Mouse (Mus musculus): ENCODE results near the gene Bcl9l. TPM values are rescaled to one million over a fixed set of nuclear protein-coding genes. Genes with fewer than 3 reads are reported as not detected.

Gene Bcl9l
- polyA plus RNA-seq, 1 experiment from 2014 or later, result 2.0 TPM

- TF ChIP-seq EP300 (IDR thresholded peaks at IDR 0.05; ENCODE audit: low read depth), result no peak
- DNase-seq (no peak), ATAC-seq (no peak)
- H3K4me1 ChIP-seq (ENCODE audit: insufficient read depth), result peaks cover 51% of the 10 kb centered on the region
- H3K4me2 ChIP-seq (ENCODE audit: low read depth, low read length), result no peak overlapping the region
- H3K36me3 ChIP-seq (replicated peaks; ENCODE audit: insufficient read depth, low read length), result no peaks in the 10 kb centered on the region
- no peaks in the 10 kb centered on the region for H3K27me3 ChIP-seq (ENCODE audit: insufficient read depth, low read length)
- WGBS (ENCODE audit: insufficient replicate concordance), result 91% methylated on average over 3 of the region's 3 CpGs
- H3K9me3 ChIP-seq (ENCODE audit: low read length), result no peaks in the 10 kb centered on the region
- H3K27ac ChIP-seq (ENCODE audit: low read depth), result peak overlapping the region; percentile 44
- no peak overlapping the region for H3K4me3 ChIP-seq (ENCODE audit: low read depth, low read length)
- H3K9ac ChIP-seq (replicated peaks), result no peak overlapping the region; the same call in 1 of the 2 replicates
Observed at GRCm38 (mm10) chr9:44512717-44513003, 30.0 kb downstream of the Bcl9l start.

- no peaks in the 10 kb centered on the region for H3K36me3 ChIP-seq (replicated peaks; ENCODE audit: insufficient read depth, low read length)
- H3K9ac ChIP-seq (replicated peaks), result no peak overlapping the region
- H3K4me1 ChIP-seq (ENCODE audit: insufficient read depth), result peaks cover 51% of the 10 kb centered on the region
- no peak overlapping the region for H3K4me2 ChIP-seq (ENCODE audit: low read depth, low read length)
- no peaks in the 10 kb centered on the region for H3K27me3 ChIP-seq (ENCODE audit: insufficient read depth, low read length)
- no peaks in the 10 kb centered on the region for H3K9me3 ChIP-seq (ENCODE audit: low read length)
- WGBS (ENCODE audit: insufficient replicate concordance), result 72% methylated on average over 11 of the region's 11 CpGs
- DNase-seq, result no peak
- no peak overlapping the region for H3K27ac ChIP-seq (ENCODE audit: low read depth)
- no peak for ATAC-seq
- TF ChIP-seq CTCF (IDR thresholded peaks at IDR 0.05; ENCODE audit: low read depth) (no peak), EP300 (IDR thresholded peaks at IDR 0.05; ENCODE audit: low read depth) (no peak)
- H3K4me3 ChIP-seq (ENCODE audit: low read depth, low read length), result no peak overlapping the region
Observed at GRCm38 (mm10) chr9:44513121-44513520, 30.5 kb downstream of the Bcl9l start.

- TF ChIP-seq EP300 (IDR thresholded peaks at IDR 0.05; ENCODE audit: low read depth), result no peak
- no peak for TF ChIP-seq CTCF (IDR thresholded peaks at IDR 0.05; ENCODE audit: low read depth)
- Histone ChIP-seq H3K36me3 (replicated peaks; ENCODE audit: insufficient read depth, low read length) (no peaks in the 10 kb centered on the region), H3K4me3 (ENCODE audit: low read depth, low read length) (no peak overlapping the region), H3K27ac (ENCODE audit: low read depth) (no peak overlapping the region), H3K4me2 (ENCODE audit: low read depth, low read length) (no peak overlapping the region), H3K4me1 (ENCODE audit: insufficient read depth) (peaks cover 51% of the 10 kb centered on the region), H3K27me3 (ENCODE audit: insufficient read depth, low read length) (no peaks in the 10 kb centered on the region), H3K9me3 (ENCODE audit: low read length) (no peaks in the 10 kb centered on the region), H3K9ac (replicated peaks) (no peak overlapping the region)
- DNase-seq, result no peak
- no peak for ATAC-seq
- 78% methylated on average over 20 of the region's 20 CpGs for WGBS (ENCODE audit: insufficient replicate concordance)
Observed at GRCm38 (mm10) chr9:44513610-44514009, 31.0 kb downstream of the Bcl9l start.

GRCm38 (mm10) chr9:44514147-44514546 is 31.5 kb downstream of the Bcl9l start:
- DNase-seq (no peak), ATAC-seq (no peak)
- 58% methylated on average over 5 of the region's 5 CpGs for WGBS (ENCODE audit: insufficient replicate concordance)
- H3K27me3 ChIP-seq (ENCODE audit: insufficient read depth, low read length), result no peaks in the 10 kb centered on the region
- H3K4me1 ChIP-seq (ENCODE audit: insufficient read depth), result peaks cover 51% of the 10 kb centered on the region
- H3K9ac ChIP-seq (replicated peaks), result no peak overlapping the region
- no peak overlapping the region for H3K4me3 ChIP-seq (ENCODE audit: low read depth, low read length)
- no peak overlapping the region for H3K4me2 ChIP-seq (ENCODE audit: low read depth, low read length)
- TF ChIP-seq CTCF (IDR thresholded peaks at IDR 0.05; ENCODE audit: low read depth) (no peak), EP300 (IDR thresholded peaks at IDR 0.05; ENCODE audit: low read depth) (no peak)
- no peaks in the 10 kb centered on the region for H3K36me3 ChIP-seq (replicated peaks; ENCODE audit: insufficient read depth, low read length)
- no peak overlapping the region for H3K27ac ChIP-seq (ENCODE audit: low read depth)
- H3K9me3 ChIP-seq (ENCODE audit: low read length), result no peaks in the 10 kb centered on the region

GRCm38 (mm10) chr9:44515131-44515751 is 32.6 kb downstream of the Bcl9l start:
- DNase-seq (peak; percentile 73), ATAC-seq (peak; percentile 85)
- H3K4me3 ChIP-seq (ENCODE audit: low read depth, low read length), result peak overlapping the region; percentile 21
- H3K9ac ChIP-seq (replicated peaks), result no peak overlapping the region
- H3K9me3 ChIP-seq (ENCODE audit: low read length), result no peaks in the 10 kb centered on the region
- peaks cover 42% of the 10 kb centered on the region for H3K4me1 ChIP-seq (ENCODE audit: insufficient read depth)
- WGBS (ENCODE audit: insufficient replicate concordance), result 15% methylated on average over 12 of the region's 12 CpGs
- no peaks in the 10 kb centered on the region for H3K36me3 ChIP-seq (replicated peaks; ENCODE audit: insufficient read depth, low read length)
- peak overlapping the region; percentile 58 for H3K4me2 ChIP-seq (ENCODE audit: low read depth, low read length)
- H3K27me3 ChIP-seq (ENCODE audit: insufficient read depth, low read length), result no peaks in the 10 kb centered on the region
- H3K27ac ChIP-seq (ENCODE audit: low read depth), result peak overlapping the region; percentile 72
- TF ChIP-seq EP300 (IDR thresholded peaks at IDR 0.05; ENCODE audit: low read depth) (no peak), CTCF (IDR thresholded peaks at IDR 0.05; ENCODE audit: low read depth) (no peak)

GRCm38 (mm10) chr9:44515891-44516290 is 33.3 kb downstream of the Bcl9l start:
- Histone ChIP-seq H3K4me3 (ENCODE audit: low read depth, low read length) (no peak overlapping the region), H3K9ac (replicated peaks) (no peak overlapping the region)

GRCm38 (mm10) chr9:44517368-44517767 is 34.7 kb downstream of the Bcl9l start:
- Histone ChIP-seq H3K9me3 (ENCODE audit: low read length) (no peaks in the 10 kb centered on the region), H3K27me3 (ENCODE audit: insufficient read depth, low read length) (no peaks in the 10 kb centered on the region), H3K4me3 (ENCODE audit: low read depth, low read length) (no peak overlapping the region), H3K4me2 (ENCODE audit: low read depth, low read length) (no peak overlapping the region), H3K4me1 (ENCODE audit: insufficient read depth) (peaks cover 28% of the 10 kb centered on the region), H3K36me3 (replicated peaks; ENCODE audit: insufficient read depth, low read length) (no peaks in the 10 kb centered on the region), H3K27ac (ENCODE audit: low read depth) (no peak overlapping the region), H3K9ac (replicated peaks) (no peak overlapping the region)
- DNase-seq (no peak), ATAC-seq (no peak)
- TF ChIP-seq EP300 (IDR thresholded peaks at IDR 0.05; ENCODE audit: low read depth) (no peak), CTCF (IDR thresholded peaks at IDR 0.05; ENCODE audit: low read depth) (no peak)
- WGBS (ENCODE audit: insufficient replicate concordance), result 50% methylated on average over 4 of the region's 4 CpGs

More at GRCm38 (mm10) chr9:44515891-44516290, 33.3 kb downstream of the Bcl9l start:
- TF ChIP-seq EP300 (IDR thresholded peaks at IDR 0.05; ENCODE audit: low read depth) (no peak), CTCF (IDR thresholded peaks at IDR 0.05; ENCODE audit: low read depth) (no peak)
- 74% methylated on average over 5 of the region's 5 CpGs for WGBS (ENCODE audit: insufficient replicate concordance)
- no peak for ATAC-seq
- peaks cover 37% of the 10 kb centered on the region for H3K4me1 ChIP-seq (ENCODE audit: insufficient read depth)
- H3K36me3 ChIP-seq (replicated peaks; ENCODE audit: insufficient read depth, low read length), result no peaks in the 10 kb centered on the region
- H3K4me2 ChIP-seq (ENCODE audit: low read depth, low read length), result no peak overlapping the region
- H3K27ac ChIP-seq (ENCODE audit: low read depth), result peak overlapping the region; percentile 72
- no peak for DNase-seq
- H3K9me3 ChIP-seq (ENCODE audit: low read length), result no peaks in the 10 kb centered on the region
- H3K27me3 ChIP-seq (ENCODE audit: insufficient read depth, low read length), result no peaks in the 10 kb centered on the region
